In the genomic region with DNA sequence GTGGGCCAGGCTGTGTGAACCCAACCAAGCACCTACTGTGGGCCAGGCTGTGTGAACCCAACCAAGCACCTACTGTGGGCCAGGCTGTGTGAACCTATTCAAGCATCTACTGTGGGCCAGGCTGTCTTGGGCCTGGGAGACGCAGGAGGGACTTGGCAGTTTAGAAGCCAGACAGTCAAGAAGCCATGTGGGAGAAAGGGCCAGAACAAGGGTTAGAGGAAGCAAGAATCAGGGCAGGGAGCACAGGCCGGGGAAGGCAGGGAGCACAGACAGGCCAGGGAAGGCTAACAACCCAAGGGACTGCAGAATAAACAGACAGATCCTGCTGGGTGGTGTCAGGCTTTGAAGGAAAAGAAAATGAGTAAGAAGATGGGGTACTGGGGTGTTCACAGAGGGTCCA, we compare ENCODE assay signal across 12 mouse cellular contexts.
"Had no signal": no experiment of that assay in that cellular context is flagged by ENCODE, and none has a peak within 500 bp of the region (broad histone marks: within the 10 kb centered on the region; RNA-seq: fewer than 3 reads in every experiment).

No protein-coding gene starts in this region.

- H3K27ac ChIP-seq: kidney, postnatal 0 days; liver, embryonic 13.5 days; midbrain, embryonic 12.5 days; midbrain, embryonic 15.5 days; neural tube, embryonic 13.5 days had no signal

- H3K4me3 ChIP-seq: liver, embryonic 13.5 days; midbrain, embryonic 12.5 days; midbrain, embryonic 15.5 days; myocyte; neural tube, embryonic 13.5 days had no signal

- H3K36me3 ChIP-seq: liver, embryonic 13.5 days; midbrain, embryonic 15.5 days had no signal

- H3K4me1 ChIP-seq: liver, embryonic 13.5 days had no signal

- H3K4me2 ChIP-seq: liver, embryonic 13.5 days; midbrain, embryonic 12.5 days; midbrain, embryonic 15.5 days; neural tube, embryonic 13.5 days had no signal

- H3K9ac ChIP-seq: liver, embryonic 13.5 days; midbrain, embryonic 12.5 days; midbrain, embryonic 15.5 days; neural tube, embryonic 13.5 days had no signal

- H3K9me3 ChIP-seq: liver, embryonic 13.5 days; midbrain, embryonic 12.5 days; midbrain, embryonic 15.5 days; neural tube, embryonic 13.5 days had no signal

- DNase-seq: left cerebral cortex, postnatal 4 days; liver, embryonic 13.5 days; lung, adult 2 months; right cerebral cortex, postnatal 25 days; spleen, adult 18-20 months; thymus, adult 18-20 months; thymus, postnatal 36 days had no signal

- ATAC-seq: midbrain, embryonic 15.5 days had no signal

- H3K27me3 ChIP-seq: liver, embryonic 13.5 days; midbrain, embryonic 15.5 days; neural tube, embryonic 13.5 days had no signal
